Mouse (Mus musculus) monocyte, adult 5-6 weeks (primary cell): ENCODE measurements around the gene Smad1. TPM values are rescaled to one million over a fixed set of nuclear protein-coding genes. Genes with fewer than 3 reads are reported as not detected.

Experiments
- ATAC-seq: fragments of 153-309, 156-312 bp; replicated peaks from 2 replicates; pipeline ENCODE4 v1.8.0; 2017; ENCODE audit warnings: mild to moderate bottlenecking; ENCODE audit not compliant: low TSS enrichment, insufficient number of reproducible peaks, severe bottlenecking, poor library complexity, low FRiP score
- total RNA-seq: library from RNA; stranded (forward); fragments of 200-1000, 200-491, 200-594 nt; gene quantifications from 3 replicates; pipeline ENCODE4 v1.2.3, GENCODE M21; 2017

Gene Smad1
- total RNA-seq, 1 experiment from 2014 or later: 33.2 TPM

DNA sequence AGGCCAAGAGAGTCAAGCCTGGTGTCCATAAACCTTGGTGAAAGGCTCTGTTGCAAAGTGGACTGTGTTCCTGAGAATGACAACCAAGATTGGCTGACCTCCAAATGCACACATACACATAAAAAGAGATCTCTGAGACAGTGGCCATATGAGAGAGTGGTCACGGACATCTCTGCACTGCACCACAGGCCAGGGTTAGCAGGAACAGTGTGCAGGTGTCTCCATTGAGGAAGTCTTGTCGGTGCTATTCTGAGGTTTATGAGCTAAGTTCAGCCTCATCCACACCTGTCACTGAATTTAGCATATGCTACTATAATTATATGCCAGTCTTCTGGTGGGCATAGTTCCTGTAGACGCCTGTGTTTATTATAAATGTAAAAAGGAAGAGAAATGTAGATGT is 33.6 kb downstream of the Smad1 start:
- ATAC-seq: no peak

DNA sequence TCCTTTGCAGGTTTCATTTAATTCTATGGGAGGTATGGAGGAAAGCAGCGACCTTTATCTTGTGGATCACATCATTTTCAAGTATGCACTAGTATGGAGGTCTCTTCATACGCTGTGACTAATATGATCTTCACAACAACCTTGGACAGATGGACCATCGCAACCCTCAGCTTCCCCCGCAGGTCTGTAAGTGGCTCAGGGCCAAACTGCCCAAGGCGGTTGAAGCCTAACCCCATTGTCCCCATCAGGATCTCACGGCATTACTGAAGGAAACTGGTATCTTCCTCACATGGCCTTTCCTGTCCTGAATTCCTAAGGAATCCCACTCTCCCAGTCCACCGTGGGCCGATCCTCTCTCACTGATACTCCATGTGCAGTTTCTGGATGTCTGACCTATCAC is 34.5 kb downstream of the Smad1 start:
- ATAC-seq: no peak

DNA sequence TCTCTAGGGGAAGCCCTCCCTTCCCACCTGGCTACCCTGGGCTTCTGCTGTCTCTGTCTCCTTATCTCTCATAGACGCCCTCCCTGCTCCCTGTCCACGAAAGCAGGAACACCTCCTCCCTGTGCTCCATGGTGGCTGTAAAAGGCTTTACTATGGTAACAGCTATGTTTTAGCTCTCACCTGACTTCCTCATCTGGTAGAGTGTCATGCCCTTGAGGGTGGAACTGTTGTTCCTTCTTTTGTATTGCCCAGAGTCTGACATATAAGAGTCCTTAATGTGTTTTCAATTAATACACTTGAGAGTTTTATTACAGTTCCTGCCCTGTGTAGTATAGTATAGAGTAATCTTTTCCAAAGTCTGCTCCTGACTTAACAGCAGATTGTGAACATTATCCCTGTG is 36.9 kb downstream of the Smad1 start:
- ATAC-seq: peak; percentile 41; the same call in 1 of the 2 replicates

DNA sequence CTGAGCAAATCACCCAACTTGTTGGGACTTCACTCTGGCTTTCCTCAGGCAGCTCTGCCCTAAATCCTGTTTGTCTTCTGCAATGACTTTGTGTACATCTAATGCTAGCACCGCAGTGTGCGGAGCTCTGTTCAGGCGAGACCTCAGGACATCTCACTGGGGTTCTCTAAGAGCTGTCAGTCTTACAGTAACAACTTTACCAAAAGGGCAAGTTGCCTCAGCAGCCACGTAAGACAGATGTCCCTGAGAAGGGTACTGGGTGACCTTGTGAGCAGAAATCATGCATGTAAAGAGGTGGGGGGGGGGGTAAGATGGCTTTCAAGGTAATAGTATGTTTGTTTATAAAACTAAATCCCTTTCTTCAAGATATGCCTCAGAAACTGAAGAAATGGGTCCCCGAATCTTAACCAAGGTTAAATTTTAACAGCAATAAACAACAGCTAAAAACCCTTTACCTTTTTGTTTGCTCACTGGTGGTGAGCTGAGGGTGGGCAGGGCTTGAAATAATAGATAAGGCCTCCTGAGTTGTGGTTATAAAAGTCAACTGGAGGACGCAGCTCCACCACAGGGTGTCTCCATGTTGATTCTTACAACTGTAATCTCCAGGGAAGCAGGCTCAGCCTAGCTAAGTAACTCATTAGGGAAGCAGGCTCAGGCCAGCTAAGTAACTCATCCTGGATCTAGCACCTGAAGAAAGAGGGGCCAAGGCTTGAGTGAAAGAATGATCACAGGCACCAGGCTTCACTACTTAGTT is 38.4 kb downstream of the Smad1 start:
- no peak for ATAC-seq

- ATAC-seq: no peak
Measured at GRCm38 (mm10) chr8:79360302-79360701, 39.0 kb downstream of the Smad1 start.

- ATAC-seq: no peak
Measured at GRCm38 (mm10) chr8:79355721-79356434, 43.4 kb downstream of the Smad1 start.

GRCm38 (mm10) chr8:79354009-79354408 is 45.3 kb downstream of the Smad1 start:
- ATAC-seq: no peak

DNA sequence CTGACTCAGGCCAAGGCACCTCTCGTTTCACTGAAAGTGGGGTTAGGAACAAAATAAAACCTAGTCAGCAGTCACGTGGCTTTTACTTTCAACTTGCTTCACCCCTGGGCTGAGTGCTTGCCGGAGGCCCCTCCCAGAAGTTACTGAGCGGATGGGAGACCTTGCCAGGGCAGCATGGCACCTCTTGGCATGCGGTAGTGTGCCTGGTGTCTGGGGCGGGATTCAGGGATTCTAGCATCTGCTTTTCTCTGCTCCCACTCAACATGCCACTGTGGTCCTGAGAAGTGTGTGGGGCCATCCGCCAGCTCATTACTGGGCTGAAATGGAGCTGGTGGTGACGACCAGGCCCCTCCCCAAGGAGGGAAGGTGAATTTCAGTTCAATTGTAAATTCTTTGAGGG is 47.4 kb downstream of the Smad1 start:
- no peak for ATAC-seq

DNA sequence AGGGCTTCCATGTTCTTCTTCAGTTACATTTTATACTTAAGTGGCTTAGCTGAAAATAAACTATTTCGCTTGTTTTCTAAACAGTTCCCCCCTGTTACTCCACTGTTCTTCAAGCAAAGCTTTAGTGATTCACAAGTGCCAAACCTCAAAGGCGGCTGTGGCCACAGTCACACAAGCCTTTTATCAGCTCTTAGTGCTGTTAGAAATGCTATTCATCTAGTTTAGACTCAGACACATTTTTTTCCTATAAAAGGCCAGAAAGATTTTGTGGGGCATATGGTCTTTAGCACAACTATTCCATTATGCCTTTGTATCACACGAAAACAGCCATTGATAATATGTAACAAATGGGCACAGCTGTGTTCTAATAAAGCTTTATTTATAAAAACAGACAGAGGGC is 48.5 kb downstream of the Smad1 start:
- ATAC-seq: no peak

DNA sequence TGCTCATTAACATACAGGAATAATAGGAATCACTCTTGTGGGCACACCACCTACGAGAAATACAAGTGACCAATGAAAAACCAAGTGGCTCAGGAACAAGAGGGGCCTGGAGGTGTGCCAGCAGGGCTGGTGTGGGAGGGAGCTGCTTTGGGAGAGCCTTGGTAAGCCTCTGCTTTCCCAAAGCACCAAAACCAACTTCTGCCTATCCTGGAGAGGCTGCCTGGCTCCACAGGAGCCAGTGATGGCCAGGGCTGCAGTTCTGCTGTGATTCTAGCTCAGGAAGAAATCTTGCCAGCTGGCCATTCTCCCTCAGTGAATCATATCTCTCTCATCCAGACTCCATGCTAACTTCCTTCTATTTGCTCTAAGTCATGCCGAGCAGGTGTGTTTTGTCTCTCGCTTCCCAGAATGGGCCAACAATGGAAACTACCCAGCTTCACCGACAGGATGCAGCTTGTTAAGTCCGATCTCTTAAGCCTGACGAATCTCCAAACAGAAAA is 49.2 kb downstream of the Smad1 start:
- no peak for ATAC-seq

GRCm38 (mm10) chr8:79346414-79346813 is 52.9 kb downstream of the Smad1 start:
- no peak for ATAC-seq

DNA sequence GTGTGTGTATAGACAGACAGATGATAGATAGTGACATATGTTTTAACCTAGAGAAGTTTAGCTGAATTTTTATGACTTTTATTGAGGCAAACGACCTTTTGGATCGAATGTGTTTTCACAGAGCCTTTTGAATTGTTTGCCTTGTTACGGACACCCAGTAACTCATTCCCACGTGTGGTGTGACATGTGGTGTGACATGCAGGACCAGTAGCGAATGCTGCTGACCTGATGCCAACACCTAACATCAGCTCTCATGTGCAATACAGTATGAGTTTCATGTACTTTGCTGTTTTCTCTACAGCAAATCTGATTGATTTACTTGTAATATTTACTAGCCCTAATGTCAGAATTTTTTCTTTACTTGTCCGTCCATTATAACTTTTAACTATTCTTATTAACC is 53.5 kb downstream of the Smad1 start:
- no peak for ATAC-seq

DNA sequence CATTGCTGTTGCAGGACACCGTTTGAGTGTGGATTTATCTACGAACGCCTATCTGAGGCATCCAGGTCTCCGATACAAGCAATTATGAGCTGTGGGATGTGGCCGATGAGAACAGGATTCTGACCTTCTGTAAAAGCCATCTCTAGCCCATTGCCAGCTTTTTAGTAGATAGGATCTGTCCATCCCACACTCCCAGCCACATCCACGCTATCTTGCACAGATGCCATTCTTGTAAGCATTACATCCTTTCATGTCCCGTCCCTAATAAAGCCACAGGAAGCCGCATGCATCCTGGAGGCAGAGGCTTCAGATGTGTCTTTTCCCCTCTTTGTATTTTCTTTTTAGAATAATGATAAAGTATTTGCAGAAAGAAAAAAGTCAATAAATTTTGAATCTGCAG is 58.1 kb downstream of the Smad1 start:
- ATAC-seq: no peak

GRCm38 (mm10) chr8:79339555-79339954 is 59.8 kb downstream of the Smad1 start:
- ATAC-seq: no peak

DNA sequence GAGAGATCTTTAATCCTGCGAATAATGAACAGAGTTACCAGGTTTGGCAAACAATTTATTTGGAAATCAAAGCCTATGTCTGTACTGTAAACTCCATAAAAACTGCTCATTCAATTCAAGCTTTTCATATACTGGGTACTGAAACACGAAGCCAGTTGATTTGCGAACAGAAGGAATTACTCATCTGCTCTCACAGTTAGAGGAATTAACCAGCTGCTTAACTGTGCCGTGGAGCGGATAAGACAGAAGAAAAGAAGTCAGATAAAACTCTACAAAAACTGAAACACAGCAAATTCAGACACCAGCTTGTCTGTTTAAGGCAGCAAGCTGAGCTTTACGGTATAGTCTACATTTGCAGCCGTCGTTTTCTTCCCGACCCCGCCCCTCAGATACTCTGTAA is 60.7 kb downstream of the Smad1 start:
- no peak for ATAC-seq

DNA sequence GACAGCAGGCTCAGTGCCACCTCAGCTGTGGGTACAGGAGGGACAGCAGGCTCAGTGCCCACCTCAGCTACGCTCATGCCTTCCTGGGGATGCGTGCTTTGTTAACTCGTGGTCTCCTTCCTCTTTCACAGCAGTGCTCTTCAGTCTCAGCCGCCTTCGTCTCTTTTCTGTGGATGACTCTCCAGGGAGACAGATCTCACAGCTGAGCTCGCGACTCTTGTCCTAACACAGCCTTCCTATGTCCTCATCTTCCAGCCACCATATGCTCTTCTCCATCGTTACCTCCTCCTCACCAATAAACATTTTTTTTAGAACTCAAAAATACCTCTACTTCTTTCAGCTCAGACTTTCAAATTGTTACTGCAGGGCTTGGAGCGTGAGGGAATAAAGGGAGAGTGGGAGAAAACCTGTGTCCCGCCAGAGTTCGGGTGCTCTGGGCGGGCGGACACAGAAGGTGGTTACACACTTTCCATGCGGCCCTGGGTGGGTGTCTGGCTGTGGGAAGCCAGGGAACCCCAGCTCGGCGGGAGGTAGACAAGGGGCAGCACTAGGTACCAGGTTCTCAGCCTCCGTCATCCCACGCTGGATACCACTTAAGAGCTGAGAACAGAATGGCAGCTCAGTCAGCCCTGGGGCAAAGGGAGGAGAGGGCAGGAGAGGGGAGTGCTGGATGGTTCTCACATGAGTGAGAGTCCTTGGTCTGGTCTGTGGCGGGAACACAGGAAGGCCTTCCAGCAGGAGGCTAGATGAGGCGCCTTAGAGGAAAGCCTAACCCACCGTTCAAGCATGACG is 67.0 kb downstream of the Smad1 start:
- 0 out of 2 replicates have a peak, but pooled peaks have one; percentile 17 for ATAC-seq

- ATAC-seq: no peak
Measured at GRCm38 (mm10) chr8:79331571-79331970, 67.7 kb downstream of the Smad1 start.

DNA sequence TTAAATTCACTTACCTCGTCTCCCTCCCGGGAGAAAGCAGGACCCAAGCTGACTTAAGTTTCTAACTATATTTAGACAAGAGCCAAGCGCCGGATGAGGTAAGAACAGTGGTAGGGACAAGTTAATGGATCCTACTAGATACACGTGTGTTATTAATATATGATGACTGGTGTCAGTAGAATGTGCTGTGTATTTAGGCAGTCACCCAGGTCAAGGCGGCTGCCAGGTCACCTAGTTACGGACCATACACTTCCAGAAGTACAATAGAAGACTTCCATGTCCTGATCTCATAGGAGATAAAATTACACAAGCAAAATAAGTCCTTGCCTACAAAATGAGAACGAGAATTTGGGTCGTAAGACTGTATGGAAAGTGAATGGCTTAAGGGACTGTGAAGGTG is 68.3 kb downstream of the Smad1 start:
- ATAC-seq: no peak

GRCm38 (mm10) chr8:79329735-79330134 is 69.6 kb downstream of the Smad1 start:
- no peak for ATAC-seq
